Mouse (Mus musculus) small intestine, adult 2 months (tissue): ENCODE results near the gene Selenow. TPM values are rescaled to one million over a fixed set of nuclear protein-coding genes. Genes with fewer than 3 reads are reported as not detected.

Experiments used
- H3K27ac ChIP-seq: fragments of 200-500 bp; 2 replicates; pipeline ENCODE4 v1.5.1; 2012; ENCODE audit warnings: low read depth, low read length, control low read depth, inconsistent platforms; ENCODE audit not compliant: insufficient read depth
- H3K27me3 ChIP-seq: fragments of 200-500 bp; 2 replicates; pipeline ENCODE4 v1.6.1; 2012; ENCODE audit warnings: mild to moderate bottlenecking, moderate library complexity, low read length, inconsistent platforms; ENCODE audit not compliant: control insufficient read depth, insufficient read depth
- H3K36me3 ChIP-seq: fragments of 200-500 bp; 2 replicates; pipeline ENCODE4 v1.6.1; 2012; ENCODE audit warnings: mild to moderate bottlenecking, low read length, control low read depth, inconsistent platforms; ENCODE audit not compliant: control insufficient read depth, insufficient read depth
- H3K4me1 ChIP-seq: fragments of 200-500 bp; 2 replicates; pipeline ENCODE4 v1.6.1; 2012; ENCODE audit warnings: low read length, inconsistent platforms, mixed read lengths; ENCODE audit not compliant: control insufficient read depth, insufficient read depth, insufficient read length
- H3K4me3 ChIP-seq: fragments of 200-500 bp; 2 replicates; pipeline ENCODE4 v1.5.1; 2012; ENCODE audit warnings: low read depth, mild to moderate bottlenecking, control low read depth, inconsistent platforms, low read length, moderate library complexity
- CTCF ChIP-seq: fragments of 200-500 bp; IDR thresholded peaks from 2 replicates; pipeline ENCODE4 v1.5.1; 2012; ENCODE audit warnings: low read depth, mild to moderate bottlenecking, control low read depth, inconsistent platforms, low read length, moderate library complexity, mixed read lengths; ENCODE audit not compliant: insufficient replicate concordance, insufficient read length; ENCODE audit errors: extremely low read depth
- POLR2A ChIP-seq: fragments of 200-500 bp; IDR thresholded peaks from 2 replicates; pipeline ENCODE4 v1.6.1; 2012; ENCODE audit warnings: low read depth, mild to moderate bottlenecking, control low read depth, inconsistent platforms, low read length, moderate library complexity
- WGBS: fragments of 180-500 bp; shearing (Covaris S2); methylation state at CpG from one replicate; pipeline ENCODE4 v1.1.7; 2018; 5-methylcytosine and 5-hydroxymethylcytosine counted together
- polyA plus RNA-seq: library from polyadenylated mRNA; depleted of rRNA; stranded (reverse); fragments of >200 nt; gene quantifications from 2 replicates; pipeline ENCODE4 v1.2.3, GENCODE M21; 2012; rRNA removed

The Selenow gene
- polyA plus RNA-seq: 160 and 311 TPM in 2 replicates

- H3K27me3 ChIP-seq: no peaks in the 10 kb centered on the region
- peaks cover 14% of the 10 kb centered on the region; the same call in 1 of the 2 replicates for H3K4me1 ChIP-seq
- TF ChIP-seq CTCF (no peak), POLR2A (peak; percentile 75; the same call in 1 of the 2 replicates)
- peak within 1 kb of the TSS; percentile 88 for H3K4me3 ChIP-seq
- under 1% methylated on average over 33 of the region's 33 CpGs for WGBS
- peak within 1 kb of the TSS; percentile 87 for H3K27ac ChIP-seq
- peaks cover 8% of the 10 kb centered on the region for H3K36me3 ChIP-seq
Measured at GRCm38 (mm10) chr7:15922220-15922773, at the start of gene Selenow. Gene Selenow, minus strand, starts transcription at chr7:15922402.

GRCm38 (mm10) chr7:15969674-15970073 is 47.5 kb upstream of the Selenow start:
- TF ChIP-seq CTCF: no peak
- no peak for TF ChIP-seq POLR2A
- WGBS: 86% methylated on average over 3 of the region's 3 CpGs

GRCm38 (mm10) chr7:15968322-15968721 is 46.1 kb upstream of the Selenow start:
- Histone ChIP-seq H3K27ac (no peak overlapping the region), H3K4me1 (peaks cover 4% of the 10 kb centered on the region; the same call in 1 of the 2 replicates), H3K36me3 (peaks cover 19% of the 10 kb centered on the region), H3K4me3 (no peak overlapping the region), H3K27me3 (no peaks in the 10 kb centered on the region)
- no peak for TF ChIP-seq POLR2A
- no peak for TF ChIP-seq CTCF
- 85% methylated on average over 8 of the region's 8 CpGs for WGBS

More at GRCm38 (mm10) chr7:15969674-15970073, 47.5 kb upstream of the Selenow start:
- no peak overlapping the region for H3K4me3 ChIP-seq
- peaks cover 30% of the 10 kb centered on the region for H3K36me3 ChIP-seq
- no peak overlapping the region for H3K27ac ChIP-seq
- no peaks in the 10 kb centered on the region for H3K4me1 ChIP-seq
- H3K27me3 ChIP-seq: no peaks in the 10 kb centered on the region

GRCm38 (mm10) chr7:15967312-15967711 is 45.1 kb upstream of the Selenow start, which contains the start of gene Ehd2:
Gene Ehd2, minus strand, starts transcription at chr7:15967567.
- Histone ChIP-seq H3K4me3 (peak within 1 kb of the TSS; percentile 60), H3K36me3 (peaks cover 12% of the 10 kb centered on the region), H3K27me3 (no peaks in the 10 kb centered on the region), H3K27ac (peak within 1 kb of the TSS; percentile 42), H3K4me1 (peaks cover 9% of the 10 kb centered on the region)
- 4% methylated on average over 22 of the region's 22 CpGs for WGBS
- TF ChIP-seq CTCF (peak; percentile 81), POLR2A (0 out of 2 replicates have a peak, but pooled peaks have one; percentile 27)

GRCm38 (mm10) chr7:15966489-15966888 is 44.3 kb upstream of the Selenow start:
- peaks cover 3% of the 10 kb centered on the region for H3K36me3 ChIP-seq
- no peak overlapping the region for H3K4me3 ChIP-seq
- TF ChIP-seq CTCF (no peak), POLR2A (no peak)
- H3K27me3 ChIP-seq: no peaks in the 10 kb centered on the region
- no peak overlapping the region for H3K27ac ChIP-seq
- 72% methylated on average over 3 of the region's 3 CpGs for WGBS
- peaks cover 9% of the 10 kb centered on the region for H3K4me1 ChIP-seq

GRCm38 (mm10) chr7:15963798-15964652 is 41.8 kb upstream of the Selenow start:
- no peaks in the 10 kb centered on the region for H3K27me3 ChIP-seq
- WGBS: 71% methylated on average over 32 of the region's 32 CpGs
- no peaks in the 10 kb centered on the region for H3K36me3 ChIP-seq
- peak overlapping the region; percentile 23 for H3K4me3 ChIP-seq
- H3K27ac ChIP-seq: peak overlapping the region; percentile 15; the same call in 1 of the 2 replicates
- TF ChIP-seq POLR2A (no peak), CTCF (no peak)
- peaks cover 9% of the 10 kb centered on the region for H3K4me1 ChIP-seq
